Comparison of ENCODE assay signal across 14 mouse cellular contexts in genomic region chr4:57930559-57931170, GRCm38 (mm10). TPM values are rescaled to one million over a fixed set of nuclear protein-coding genes. Genes with fewer than 3 reads are reported as not detected.
A peak's percentile ranks its signal among the peaks of the same experiment; 100 is the strongest.
DNase-seq lines count a peak whose midpoint lies in the region; ATAC-seq lines count a peak whose summit lies in the region.
"Had no signal": no experiment of that assay in that cellular context is flagged by ENCODE, and none has a peak within 500 bp of the region (broad histone marks: within the 10 kb centered on the region; RNA-seq: fewer than 3 reads in every experiment).

No protein-coding gene starts in this region.

- ATAC-seq in common myeloid progenitor, adult 5-6 weeks (replicated peaks; ENCODE audit: low read depth, poor library complexity, severe bottlenecking), result peak; percentile 84
- no peak for ATAC-seq in megakaryocyte-erythroid progenitor cell, adult 5-6 weeks (replicated peaks; ENCODE audit: low FRiP score, low TSS enrichment, poor library complexity, severe bottlenecking)

- peak; percentile 60 to 71 for DNase-seq in lung, adult 18-20 months
- DNase-seq in lung, postnatal 14 days, result no peak
- DNase-seq in lung, postnatal 10 days, result peak; percentile 36
- no peak for DNase-seq in ovary, postnatal 36 days (ENCODE audit: low spot score)
- no peak for DNase-seq in embryo, embryonic 10.5 days (ENCODE audit: low spot score)
- DNase-seq: adrenal gland, postnatal 10 days; cerebellum, adult 11-12 months; cerebellum, postnatal 14 days; gastrocnemius, postnatal 10 days; kidney, adult 11 months; right cerebral cortex, postnatal 14 days; spleen, adult 18-20 months had no signal

RNA-seq across cellular contexts. Expression of gene D630039A03Rik, which starts 14.6 kb away (rescaled TPM):
- total RNA-seq in common myeloid progenitor, adult 5-6 weeks (2017), result not detected in 2 replicates
- 1.1 TPM in 1 of 2 replicates, not detected in the other for total RNA-seq in megakaryocyte-erythroid progenitor cell, adult 5-6 weeks (2014; fragmentation: Nextera tagmentation)
- not detected in 2 replicates for total RNA-seq in megakaryocyte-erythroid progenitor cell, adult 5-6 weeks (2017)

RNA-seq across cellular contexts. Expression of gene Txn1, which starts 25.5 kb away (rescaled TPM):
- 148 and 206 TPM in 2 replicates for total RNA-seq in common myeloid progenitor, adult 5-6 weeks (2017)
- total RNA-seq in megakaryocyte-erythroid progenitor cell, adult 5-6 weeks (2014; fragmentation: Nextera tagmentation), result 312 and 352 TPM in 2 replicates
- total RNA-seq in megakaryocyte-erythroid progenitor cell, adult 5-6 weeks (2017), result 194 and 197 TPM in 2 replicates

Comparison
In these comparisons a context has a peak if more than half of its experiments do, and no peak if none do; other contexts are left out.
1. DNase-seq: peak in lung, adult 18-20 months (2 of 2) and lung, postnatal 10 days (single experiment); none in lung, postnatal 14 days (single experiment), ovary, postnatal 36 days (single experiment) and embryo, embryonic 10.5 days (single experiment).